Mouse (Mus musculus) G1E (cell line): ENCODE results near the gene Mmp27. TPM values are rescaled to one million over a fixed set of nuclear protein-coding genes. Genes with fewer than 3 reads are reported as not detected.

Source experiments
- ATAC-seq: 2 replicates; pipeline ENCODE4 v1.8.0; 2016; ENCODE audit warnings: mild to moderate bottlenecking; ENCODE audit not compliant: insufficient number of reproducible peaks, poor library complexity, low FRiP score, severe bottlenecking; ENCODE audit errors: extremely low read depth
- DNase-seq: peaks from one replicate; pipeline ENCODE4 v3.0.0; 2012; ENCODE audit warnings: low spot score
- H3K27me3 ChIP-seq: 2 replicates; pipeline ENCODE4 v1.6.1; 2012; ENCODE audit warnings: mild to moderate bottlenecking, low read length, inconsistent platforms; ENCODE audit not compliant: insufficient read depth
- H3K36me3 ChIP-seq: replicated peaks from 2 replicates; pipeline ENCODE3; 2012; ENCODE audit warnings: mild to moderate bottlenecking, inconsistent platforms
- H3K4me1 ChIP-seq: 2 replicates; pipeline ENCODE4 v1.6.1; 2012; ENCODE audit warnings: low read depth, low read length, inconsistent platforms, mixed read lengths; ENCODE audit not compliant: insufficient read depth
- H3K4me3 ChIP-seq: 2 replicates; pipeline ENCODE4 v1.5.1; 2012; ENCODE audit warnings: low read depth, mild to moderate bottlenecking, inconsistent platforms, low read length, moderate library complexity, mixed read lengths
- H3K9me3 ChIP-seq: replicated peaks from 2 replicates; pipeline ENCODE4 v1.6.1; 2012; ENCODE audit warnings: inconsistent platforms
- CTCF ChIP-seq: IDR thresholded peaks from 2 replicates; pipeline ENCODE4 v1.5.1; 2012; ENCODE audit warnings: low read depth, low read length, inconsistent platforms, mixed read lengths
- GATA2 ChIP-seq: IDR thresholded peaks from 2 replicates; pipeline ENCODE4 v1.6.1; 2012; ENCODE audit warnings: low read depth, low read length, inconsistent platforms, borderline replicate concordance
- POLR2AphosphoS5 ChIP-seq: IDR thresholded peaks from 2 replicates; pipeline ENCODE4 v1.6.1; 2012; ENCODE audit warnings: low read depth, low read length, inconsistent platforms; ENCODE audit not compliant: insufficient replicate concordance
- TAL1 ChIP-seq: conservative IDR thresholded peaks from 2 replicates; pipeline ENCODE4 v1.6.1; 2012; ENCODE audit warnings: low read depth, low read length, inconsistent platforms, mixed read lengths
- polyA plus RNA-seq: library from polyadenylated mRNA; stranded (reverse); fragments of >175 nt; gene quantifications from 2 replicates; pipeline ENCODE4 v1.2.3, GENCODE M21; 2012
- total RNA-seq, 2 experiments: library from RNA; stranded (forward) in 1 of 2; stranded (reverse) in 1 of 2; fragments of 200-1000 nt in 1 of 2; fragments of >200 nt in 1 of 2; fragmentation: Nextera tagmentation in 1 of 2; gene quantifications; 2 replicates each; pipeline ENCODE4 v1.2.3; 2014 to 2017

The Mmp27 gene
- total and polyA plus RNA-seq, 3 experiments = 0.68 to 3.4 TPM; not detected in 1

- no peaks in the 10 kb centered on the region for H3K4me1 ChIP-seq
- no peak within 1 kb of the TSS for H3K4me3 ChIP-seq
- no peaks in the 10 kb centered on the region for H3K9me3 ChIP-seq
- DNase-seq (no peak), ATAC-seq (no peak)
- H3K27me3 ChIP-seq = no peaks in the 10 kb centered on the region
- no peak for TF ChIP-seq GATA2
- TF ChIP-seq TAL1 = no peak
- TF ChIP-seq CTCF = no peak
- TF ChIP-seq POLR2AphosphoS5 = no peak
- no peaks in the 10 kb centered on the region for H3K36me3 ChIP-seq
These were observed 56.7 kb downstream of the Mmp27 start, which contains the start of gene Mmp20 for GRCm38 (mm10) chr9:7627931-7628330. Mmp20 (plus strand) TSS chr9:7628231.

Other genes with a start within 250 kb of the Mmp27 start
- gene Mmp12, start 227.0 kb upstream of the Mmp27 start, total RNA-seq (2014; fragmentation: Nextera tagmentation) = not detected in 2 replicates
- 0.23 and 0.33 TPM in 2 replicates for gene Mmp12, start 227.0 kb upstream of the Mmp27 start, total RNA-seq (2017)
- not detected in 2 replicates for gene Mmp12, start 227.0 kb upstream of the Mmp27 start, polyA plus RNA-seq
- not detected in 2 replicates for gene Mmp1b, start 183.3 kb upstream of the Mmp27 start, total RNA-seq (2014; fragmentation: Nextera tagmentation)
- gene Mmp1b, start 183.3 kb upstream of the Mmp27 start, total RNA-seq (2017) = not detected in 2 replicates
- not detected in 2 replicates for gene Mmp1b, start 183.3 kb upstream of the Mmp27 start, polyA plus RNA-seq
- gene Mmp3, start 125.6 kb upstream of the Mmp27 start, total RNA-seq (2014; fragmentation: Nextera tagmentation) = not detected in 2 replicates
- gene Mmp3, start 125.6 kb upstream of the Mmp27 start, total RNA-seq (2017) = 0.05 and 0.06 TPM in 2 replicates
- gene Mmp3, start 125.6 kb upstream of the Mmp27 start, polyA plus RNA-seq = not detected in 2 replicates
- gene Mmp10, start 69.0 kb upstream of the Mmp27 start, total RNA-seq (2014; fragmentation: Nextera tagmentation) = not detected in 2 replicates
- gene Mmp10, start 69.0 kb upstream of the Mmp27 start, total RNA-seq (2017) = 0.05 TPM in 1 of 2 replicates, not detected in the other
- gene Mmp10, start 69.0 kb upstream of the Mmp27 start, polyA plus RNA-seq = not detected in 2 replicates
- gene Mmp8, start 12.9 kb upstream of the Mmp27 start, total RNA-seq (2014; fragmentation: Nextera tagmentation) = not detected in 2 replicates
- 0.52 and 0.71 TPM in 2 replicates for gene Mmp8, start 12.9 kb upstream of the Mmp27 start, total RNA-seq (2017)
- 0.03 and 0.20 TPM in 2 replicates for gene Mmp8, start 12.9 kb upstream of the Mmp27 start, polyA plus RNA-seq
- not detected in 2 replicates for gene Mmp20, start 56.8 kb downstream of the Mmp27 start, total RNA-seq (2014; fragmentation: Nextera tagmentation)
- not detected in 2 replicates for gene Mmp20, start 56.8 kb downstream of the Mmp27 start, total RNA-seq (2017)
- gene Mmp20, start 56.8 kb downstream of the Mmp27 start, polyA plus RNA-seq = not detected in 2 replicates
- gene Mmp7, start 120.7 kb downstream of the Mmp27 start, total RNA-seq (2014; fragmentation: Nextera tagmentation) = not detected in 2 replicates
- not detected in 2 replicates for gene Mmp7, start 120.7 kb downstream of the Mmp27 start, total RNA-seq (2017)
- not detected in 2 replicates for gene Mmp7, start 120.7 kb downstream of the Mmp27 start, polyA plus RNA-seq
- 120 and 137 TPM in 2 replicates for gene Tmem123, start 192.6 kb downstream of the Mmp27 start, total RNA-seq (2014; fragmentation: Nextera tagmentation)
- gene Tmem123, start 192.6 kb downstream of the Mmp27 start, total RNA-seq (2017) = 105 and 118 TPM in 2 replicates
- 35.3 and 49.4 TPM in 2 replicates for gene Tmem123, start 192.6 kb downstream of the Mmp27 start, polyA plus RNA-seq